Mouse (Mus musculus): Measurements from ENCODE around the gene Zfp217. TPM values are rescaled to one million over a fixed set of nuclear protein-coding genes. Genes with fewer than 3 reads are reported as not detected.
"Not testable (repeated sequence)": the region's sequence is repeated elsewhere in the genome, so short reads cannot be mapped to it uniquely, and the experiment has no call there.

Zfp217 gene
- 1 to 10 TPM; 5.9 to 7.5 (median 6.7) TPM for total RNA-seq (2022)

- DNase-seq (ENCODE audit: low spot score in 2 of 2) = peak; percentile 29 to 44
Observed at GRCm38 (mm10) chr2:170147661-170148153, at the start of gene Zfp217. Zfp217 (minus strand) TSS chr2:170148103.

GRCm38 (mm10) chr2:170195542-170196089 is 47.7 kb upstream of the Zfp217 start:
- DNase-seq (ENCODE audit: low spot score in 2 of 2) = no peak

- DNase-seq (ENCODE audit: low spot score in 2 of 2) = no peak
Observed at GRCm38 (mm10) chr2:170194845-170195244, 46.9 kb upstream of the Zfp217 start.

GRCm38 (mm10) chr2:170193850-170194249 is 45.9 kb upstream of the Zfp217 start:
- DNase-seq (ENCODE audit: low spot score in 2 of 2) = no peak

- DNase-seq (ENCODE audit: low spot score in 2 of 2) = no peak
Observed at GRCm38 (mm10) chr2:170193211-170193610, 45.3 kb upstream of the Zfp217 start.

GRCm38 (mm10) chr2:170192731-170193149 is 44.8 kb upstream of the Zfp217 start:
- no peak for DNase-seq (ENCODE audit: low spot score in 2 of 2)

GRCm38 (mm10) chr2:170188721-170189120 is 40.8 kb upstream of the Zfp217 start:
- DNase-seq (ENCODE audit: low spot score in 2 of 2) = no peak

GRCm38 (mm10) chr2:170185137-170185837 is 37.4 kb upstream of the Zfp217 start:
- no peak for DNase-seq (ENCODE audit: low spot score in 2 of 2)

- peak; percentile 24 to 37 for DNase-seq (ENCODE audit: low spot score in 2 of 2)
Observed at GRCm38 (mm10) chr2:170184175-170184983, 36.5 kb upstream of the Zfp217 start.

GRCm38 (mm10) chr2:170183851-170184174 is 35.9 kb upstream of the Zfp217 start:
- DNase-seq (ENCODE audit: low spot score in 2 of 2) = no peak

- no peak for DNase-seq (ENCODE audit: low spot score in 2 of 2)
Observed at GRCm38 (mm10) chr2:170181862-170182261, 34.0 kb upstream of the Zfp217 start.

GRCm38 (mm10) chr2:170180769-170181168 is 32.9 kb upstream of the Zfp217 start:
- DNase-seq (ENCODE audit: low spot score in 2 of 2) = not testable (repeated sequence)

- no peak for DNase-seq (ENCODE audit: low spot score in 2 of 2)
Observed at GRCm38 (mm10) chr2:170179317-170179716, 31.4 kb upstream of the Zfp217 start.

- no peak for DNase-seq (ENCODE audit: low spot score in 2 of 2)
Observed at GRCm38 (mm10) chr2:170177323-170177722, 29.4 kb upstream of the Zfp217 start.

- DNase-seq (ENCODE audit: low spot score in 2 of 2) = no peak
Observed at GRCm38 (mm10) chr2:170176284-170176926, 28.5 kb upstream of the Zfp217 start.

- no peak for DNase-seq (ENCODE audit: low spot score in 2 of 2)
Observed at GRCm38 (mm10) chr2:170175661-170176150, 27.8 kb upstream of the Zfp217 start.

GRCm38 (mm10) chr2:170175190-170175589 is 27.3 kb upstream of the Zfp217 start:
- no peak for DNase-seq (ENCODE audit: low spot score in 2 of 2)

- DNase-seq (ENCODE audit: low spot score in 2 of 2) = no peak
Observed at GRCm38 (mm10) chr2:170169062-170169461, 21.2 kb upstream of the Zfp217 start.

GRCm38 (mm10) chr2:170165649-170166048 is 17.7 kb upstream of the Zfp217 start:
- no peak for DNase-seq (ENCODE audit: low spot score in 2 of 2)

- no peak for DNase-seq (ENCODE audit: low spot score in 2 of 2)
Observed at GRCm38 (mm10) chr2:170163671-170164462, 16.0 kb upstream of the Zfp217 start.

Data from gastrocnemius, adult 8-10 months (tissue).